Mouse (Mus musculus) natural killer cell, adult 2 months (primary cell): ENCODE data around the gene Ttc39a.
A peak's percentile ranks its signal among the peaks of the same experiment; 100 is the strongest.

ENCODE experiments used
- DNase-seq, 2 experiments: peaks; one replicate each; pipeline ENCODE4 v3.0.0; 2022; ENCODE audit warnings: low spot score in 2 of 2

Gene Ttc39a

GRCm38 (mm10) chr4:109460421-109461179, 54.2 kb downstream of the Ttc39a start:
- no peak for DNase-seq

GRCm38 (mm10) chr4:109463892-109464291, 57.5 kb downstream of the Ttc39a start:
- DNase-seq = no peak

GRCm38 (mm10) chr4:109467687-109468086, 61.3 kb downstream of the Ttc39a start:
- DNase-seq = no peak

- DNase-seq = no peak
Observed at GRCm38 (mm10) chr4:109471606-109472005, 65.2 kb downstream of the Ttc39a start.

GRCm38 (mm10) chr4:109472566-109472965, 66.1 kb downstream of the Ttc39a start:
- DNase-seq = no peak

- no peak for DNase-seq
Observed at GRCm38 (mm10) chr4:109475078-109475477, 68.7 kb downstream of the Ttc39a start.

- DNase-seq = peak; percentile 17 to 26
Observed at GRCm38 (mm10) chr4:109475577-109476553, 69.4 kb downstream of the Ttc39a start.

GRCm38 (mm10) chr4:109476554-109477014, 70.2 kb downstream of the Ttc39a start:
- peak; percentile 69 to 72 for DNase-seq

GRCm38 (mm10) chr4:109477454-109477853, 71.0 kb downstream of the Ttc39a start:
- DNase-seq = no peak

GRCm38 (mm10) chr4:109481424-109481823, 75.0 kb downstream of the Ttc39a start:
- no peak for DNase-seq

- no peak for DNase-seq
Observed at GRCm38 (mm10) chr4:109482701-109483100, 76.3 kb downstream of the Ttc39a start.

- DNase-seq = no peak
Observed at GRCm38 (mm10) chr4:109484621-109485020, 78.2 kb downstream of the Ttc39a start, which contains the start of gene Rnf11. Gene Rnf11 (minus strand): TSS chr4:109484728.

GRCm38 (mm10) chr4:109488812-109489211, 82.4 kb downstream of the Ttc39a start:
- DNase-seq = no peak

- no peak for DNase-seq
Observed at GRCm38 (mm10) chr4:109493581-109493980, 87.2 kb downstream of the Ttc39a start.
